Mouse (Mus musculus): ENCODE results near the gene Ccdc71l. TPM values are rescaled to one million over a fixed set of nuclear protein-coding genes. Genes with fewer than 3 reads are reported as not detected.

Gene Ccdc71l
- 3.1 and 5.0 TPM in 2 replicates for polyA plus RNA-seq (2014; fragmentation: Nextera tagmentation; extraction: Ambion mirVana)

DNA sequence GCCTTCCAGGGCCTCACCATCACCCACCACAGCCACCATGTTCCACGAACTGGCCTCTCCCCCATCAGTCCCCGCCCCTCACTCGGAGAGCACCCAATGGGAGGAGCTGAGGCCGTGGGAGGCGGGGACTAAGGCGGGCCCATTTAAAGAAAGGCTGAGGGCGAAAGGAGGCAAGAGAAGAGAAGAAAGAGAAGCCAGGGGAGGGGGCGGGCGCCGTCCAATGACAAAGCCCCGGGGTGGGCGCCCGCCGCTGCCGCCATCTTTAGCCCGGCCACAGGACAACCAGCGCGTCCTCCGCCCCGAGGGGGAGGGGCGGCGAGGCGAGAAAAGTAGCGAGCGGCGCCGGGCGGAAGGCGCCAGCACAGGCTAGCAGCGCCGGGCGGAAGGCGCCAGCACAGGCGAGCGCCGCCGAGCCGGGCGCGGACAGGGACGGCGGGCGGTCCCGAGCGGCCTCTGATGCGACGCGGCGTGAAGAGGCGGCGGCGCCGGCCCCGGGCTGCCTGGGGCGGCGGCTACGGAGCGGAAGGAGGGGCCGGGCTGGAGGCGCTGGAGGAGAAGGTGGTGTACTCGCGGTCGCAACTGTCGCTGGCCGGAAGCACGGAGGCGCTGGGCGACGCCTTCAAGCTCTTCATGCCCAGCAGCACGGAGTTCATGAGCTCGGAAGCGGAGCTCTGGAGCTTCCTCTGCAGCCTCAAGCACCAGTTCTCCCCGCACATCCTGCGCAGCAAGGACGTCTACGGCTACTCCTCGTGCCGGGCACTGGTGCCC is at the start of gene Ccdc71l:
TSS of gene Ccdc71l (plus strand) at position 177 of the 768 bp plus-strand sequence.
- no peaks in the 10 kb centered on the region for H3K36me3 ChIP-seq (ENCODE audit: control insufficient read depth, insufficient read depth, low read length)
- H3K9me3 ChIP-seq (ENCODE audit: control insufficient read depth, low read length) = no peaks in the 10 kb centered on the region
- H3K4me3 ChIP-seq (ENCODE audit: low read depth, low read length) = peak within 1 kb of the TSS; percentile 79
- 1% methylated on average over 71 of the region's 78 CpGs for WGBS
- H3K9ac ChIP-seq (ENCODE audit: low read length) = peak within 1 kb of the TSS; percentile 93
- peak within 1 kb of the TSS; percentile 94 for H3K27ac ChIP-seq (ENCODE audit: low read depth)
- no peaks in the 10 kb centered on the region for H3K27me3 ChIP-seq (replicated peaks; ENCODE audit: control insufficient read depth, insufficient read depth, low read length)
- DNase-seq (ENCODE audit: low spot score) = peak; percentile 90
- ATAC-seq (replicated peaks; ENCODE audit: low FRiP score, low TSS enrichment, low read depth) = peak; percentile 84
- peak within 1 kb of the TSS; percentile 81 for H3K4me2 ChIP-seq (ENCODE audit: low read length)
- H3K4me1 ChIP-seq (replicated peaks; ENCODE audit: control insufficient read depth, insufficient read depth, low read length) = peaks cover 15% of the 10 kb centered on the region; the same call in 1 of the 2 replicates

DNA sequence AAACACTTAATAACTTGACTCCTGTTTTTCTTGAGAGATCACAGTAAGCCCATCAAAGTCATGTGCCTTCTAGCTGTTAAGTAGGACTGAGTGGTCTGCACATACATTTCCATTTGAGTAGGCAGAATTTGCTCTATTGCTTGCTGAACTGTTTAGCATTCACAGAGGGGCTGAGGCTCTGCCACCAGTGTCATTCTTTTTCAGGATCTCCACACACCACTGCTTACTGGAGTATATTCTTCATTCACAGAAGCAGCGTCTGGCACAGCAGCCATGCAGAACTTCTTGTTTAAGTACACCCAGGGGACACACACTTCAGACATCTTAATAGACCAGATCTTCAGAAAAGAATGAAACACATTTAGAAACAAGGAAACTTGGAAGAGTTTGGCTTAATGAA is 39.4 kb upstream of the Ccdc71l start:
- H3K4me1 ChIP-seq (replicated peaks; ENCODE audit: control insufficient read depth, insufficient read depth, low read length) = no peaks in the 10 kb centered on the region
- no peak overlapping the region for H3K4me2 ChIP-seq (ENCODE audit: low read length)
- no peak overlapping the region for H3K4me3 ChIP-seq (ENCODE audit: low read depth, low read length)
- H3K9ac ChIP-seq (ENCODE audit: low read length) = no peak overlapping the region
- no peaks in the 10 kb centered on the region for H3K9me3 ChIP-seq (ENCODE audit: control insufficient read depth, low read length)
- WGBS = 36% methylated on average over 1 of the region's 1 CpGs
- ATAC-seq (replicated peaks; ENCODE audit: low FRiP score, low TSS enrichment, low read depth) = no peak
- no peaks in the 10 kb centered on the region for H3K27me3 ChIP-seq (replicated peaks; ENCODE audit: control insufficient read depth, insufficient read depth, low read length)
- H3K27ac ChIP-seq (ENCODE audit: low read depth) = no peak overlapping the region
- H3K36me3 ChIP-seq (ENCODE audit: control insufficient read depth, insufficient read depth, low read length) = no peaks in the 10 kb centered on the region
- DNase-seq (ENCODE audit: low spot score) = no peak

DNA sequence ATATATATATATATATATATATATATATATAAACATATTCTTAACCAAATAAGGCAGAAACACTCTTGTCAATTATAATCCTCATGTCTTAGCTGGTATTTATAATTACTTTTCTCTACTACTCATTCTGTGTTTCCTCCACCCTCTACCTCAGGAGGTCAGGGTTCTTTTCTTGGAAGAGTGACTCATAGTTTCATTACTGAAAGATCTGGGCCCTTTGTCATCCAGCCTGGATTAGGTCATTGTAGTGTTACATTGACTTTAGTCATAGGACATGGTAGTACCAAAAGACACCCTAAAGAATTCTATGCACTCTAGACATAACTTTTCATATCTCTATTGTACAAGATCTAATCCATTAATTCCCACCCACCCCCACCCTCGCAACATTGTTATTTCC is 35.0 kb upstream of the Ccdc71l start:
- Histone ChIP-seq H3K9me3 (ENCODE audit: control insufficient read depth, low read length) (no peaks in the 10 kb centered on the region), H3K4me2 (ENCODE audit: low read length) (no peak overlapping the region), H3K27me3 (replicated peaks; ENCODE audit: control insufficient read depth, insufficient read depth, low read length) (no peaks in the 10 kb centered on the region), H3K4me1 (replicated peaks; ENCODE audit: control insufficient read depth, insufficient read depth, low read length) (no peaks in the 10 kb centered on the region), H3K4me3 (ENCODE audit: low read depth, low read length) (no peak overlapping the region), H3K36me3 (ENCODE audit: control insufficient read depth, insufficient read depth, low read length) (no peaks in the 10 kb centered on the region), H3K27ac (ENCODE audit: low read depth) (no peak overlapping the region), H3K9ac (ENCODE audit: low read length) (no peak overlapping the region)
- DNase-seq (ENCODE audit: low spot score) = no peak
- ATAC-seq (replicated peaks; ENCODE audit: low FRiP score, low TSS enrichment, low read depth) = no peak
- 74% methylated on average over 1 of the region's 1 CpGs for WGBS

DNA sequence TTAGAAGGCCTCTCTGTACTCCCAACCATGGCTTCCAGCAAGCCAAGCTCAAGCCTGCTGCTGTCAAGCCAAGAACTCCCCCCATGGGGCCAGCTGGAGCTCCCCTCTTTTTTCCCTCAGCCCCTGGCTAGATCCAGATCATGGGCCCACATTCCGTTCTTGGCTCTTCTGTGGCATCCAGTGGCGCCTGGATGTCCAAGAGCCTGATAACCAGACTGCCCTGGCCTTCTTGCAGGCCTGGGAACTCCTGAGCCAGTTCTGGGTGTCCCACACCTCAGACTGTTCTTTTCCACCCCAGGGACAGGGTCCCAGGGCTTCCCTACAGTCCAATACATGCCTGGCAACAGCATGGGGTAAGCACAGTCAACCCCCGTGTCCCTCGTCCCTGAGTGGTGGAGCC is 32.4 kb upstream of the Ccdc71l start:
- Histone ChIP-seq H3K27ac (ENCODE audit: low read depth) (no peak overlapping the region), H3K9me3 (ENCODE audit: control insufficient read depth, low read length) (no peaks in the 10 kb centered on the region), H3K9ac (ENCODE audit: low read length) (no peak overlapping the region), H3K4me3 (ENCODE audit: low read depth, low read length) (no peak overlapping the region), H3K36me3 (ENCODE audit: control insufficient read depth, insufficient read depth, low read length) (no peaks in the 10 kb centered on the region), H3K27me3 (replicated peaks; ENCODE audit: control insufficient read depth, insufficient read depth, low read length) (no peaks in the 10 kb centered on the region), H3K4me2 (ENCODE audit: low read length) (no peak overlapping the region), H3K4me1 (replicated peaks; ENCODE audit: control insufficient read depth, insufficient read depth, low read length) (no peaks in the 10 kb centered on the region)
- 90% methylated on average over 4 of the region's 4 CpGs for WGBS
- ATAC-seq (replicated peaks; ENCODE audit: low FRiP score, low TSS enrichment, low read depth) (no peak), DNase-seq (ENCODE audit: low spot score) (no peak)

DNA sequence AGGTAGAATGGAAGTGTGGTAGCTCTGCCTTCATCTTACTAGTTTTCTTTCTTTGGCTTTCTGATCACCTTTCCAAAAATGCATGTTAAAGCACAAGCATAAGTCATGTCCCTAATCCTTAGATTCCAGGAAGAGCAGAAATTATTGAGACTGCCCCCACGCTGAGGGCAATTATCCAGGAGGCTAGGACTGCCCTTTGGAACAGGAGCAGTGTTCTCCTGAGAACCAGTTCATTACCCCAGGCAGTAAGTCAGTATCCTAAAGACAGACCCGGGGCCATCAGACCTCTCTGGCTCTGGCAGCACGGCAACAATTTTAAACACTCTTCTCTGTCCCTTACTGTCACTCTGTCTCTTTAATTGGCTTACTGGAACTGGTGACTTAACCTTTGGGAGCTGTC is 30.0 kb upstream of the Ccdc71l start:
- WGBS = 68% methylated on average over 3 of the region's 3 CpGs
- DNase-seq (ENCODE audit: low spot score) = no peak
- Histone ChIP-seq H3K9me3 (ENCODE audit: control insufficient read depth, low read length) (no peaks in the 10 kb centered on the region), H3K27ac (ENCODE audit: low read depth) (no peak overlapping the region), H3K27me3 (replicated peaks; ENCODE audit: control insufficient read depth, insufficient read depth, low read length) (no peaks in the 10 kb centered on the region), H3K4me1 (replicated peaks; ENCODE audit: control insufficient read depth, insufficient read depth, low read length) (no peaks in the 10 kb centered on the region), H3K4me3 (ENCODE audit: low read depth, low read length) (no peak overlapping the region), H3K9ac (ENCODE audit: low read length) (no peak overlapping the region), H3K36me3 (ENCODE audit: control insufficient read depth, insufficient read depth, low read length) (no peaks in the 10 kb centered on the region), H3K4me2 (ENCODE audit: low read length) (no peak overlapping the region)
- no peak for ATAC-seq (replicated peaks; ENCODE audit: low FRiP score, low TSS enrichment, low read depth)

DNA sequence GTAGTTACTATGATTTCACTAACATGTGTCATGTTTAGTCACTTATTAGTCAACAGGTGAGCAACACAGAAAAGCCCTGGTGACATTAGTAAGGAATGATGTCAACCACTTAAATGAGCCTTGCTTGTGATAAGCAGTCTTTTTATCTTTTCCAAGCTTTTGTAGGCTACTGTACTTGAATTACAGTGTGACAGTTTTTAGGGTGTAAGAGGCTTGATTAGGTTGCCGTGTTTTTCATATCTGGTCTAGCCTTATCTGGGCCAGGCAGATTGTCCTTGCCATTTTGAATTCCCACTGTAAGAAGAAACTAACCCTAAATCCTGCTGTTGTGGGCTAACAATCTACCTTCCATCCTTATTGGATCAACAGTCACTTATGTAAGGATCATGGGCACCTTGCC is 26.6 kb upstream of the Ccdc71l start:
- ATAC-seq (replicated peaks; ENCODE audit: low FRiP score, low TSS enrichment, low read depth) (no peak), DNase-seq (ENCODE audit: low spot score) (no peak)
- H3K9me3 ChIP-seq (ENCODE audit: control insufficient read depth, low read length) = no peaks in the 10 kb centered on the region
- no peak overlapping the region for H3K4me3 ChIP-seq (ENCODE audit: low read depth, low read length)
- no peak overlapping the region for H3K9ac ChIP-seq (ENCODE audit: low read length)
- H3K27me3 ChIP-seq (replicated peaks; ENCODE audit: control insufficient read depth, insufficient read depth, low read length) = no peaks in the 10 kb centered on the region
- H3K27ac ChIP-seq (ENCODE audit: low read depth) = no peak overlapping the region
- H3K4me1 ChIP-seq (replicated peaks; ENCODE audit: control insufficient read depth, insufficient read depth, low read length) = no peaks in the 10 kb centered on the region
- WGBS = 84% methylated on average over 1 of the region's 1 CpGs
- no peak overlapping the region for H3K4me2 ChIP-seq (ENCODE audit: low read length)
- H3K36me3 ChIP-seq (ENCODE audit: control insufficient read depth, insufficient read depth, low read length) = no peaks in the 10 kb centered on the region

DNA sequence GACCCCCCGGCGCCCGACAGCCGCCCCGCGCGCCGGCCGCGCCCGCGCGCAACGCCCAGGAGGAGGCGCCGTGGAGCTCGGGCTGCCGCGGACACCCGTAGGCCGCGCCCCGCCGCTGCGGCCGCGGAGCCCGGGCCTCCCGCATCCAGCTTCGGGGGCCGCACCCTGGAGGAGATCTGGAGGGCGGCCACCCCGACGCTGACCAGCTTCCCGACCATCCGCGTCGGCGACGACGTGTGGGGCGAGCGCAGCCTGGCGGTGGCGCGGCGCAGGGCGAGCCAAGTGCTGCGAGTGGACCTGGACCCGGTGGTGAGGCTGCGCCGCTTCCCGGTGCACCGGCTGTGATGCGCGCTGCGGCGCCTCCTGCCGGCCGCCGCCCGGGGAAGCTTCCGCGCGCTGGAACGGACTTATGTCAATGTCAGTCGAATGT is 807 bp downstream of the Ccdc71l start:
- ATAC-seq (replicated peaks; ENCODE audit: low FRiP score, low TSS enrichment, low read depth) (peak; percentile 87), DNase-seq (ENCODE audit: low spot score) (peak; percentile 89)
- peak overlapping the region; percentile 79 for H3K4me3 ChIP-seq (ENCODE audit: low read depth, low read length)
- H3K4me2 ChIP-seq (ENCODE audit: low read length) = peak overlapping the region; percentile 81
- peaks cover 15% of the 10 kb centered on the region; the same call in 1 of the 2 replicates for H3K4me1 ChIP-seq (replicated peaks; ENCODE audit: control insufficient read depth, insufficient read depth, low read length)
- peak overlapping the region; percentile 94 for H3K27ac ChIP-seq (ENCODE audit: low read depth)
- WGBS = under 1% methylated on average over 58 of the region's 67 CpGs
- H3K9ac ChIP-seq (ENCODE audit: low read length) = peak overlapping the region; percentile 93
- H3K36me3 ChIP-seq (ENCODE audit: control insufficient read depth, insufficient read depth, low read length) = no peaks in the 10 kb centered on the region
- H3K9me3 ChIP-seq (ENCODE audit: control insufficient read depth, low read length) = no peaks in the 10 kb centered on the region
- no peaks in the 10 kb centered on the region for H3K27me3 ChIP-seq (replicated peaks; ENCODE audit: control insufficient read depth, insufficient read depth, low read length)

DNA sequence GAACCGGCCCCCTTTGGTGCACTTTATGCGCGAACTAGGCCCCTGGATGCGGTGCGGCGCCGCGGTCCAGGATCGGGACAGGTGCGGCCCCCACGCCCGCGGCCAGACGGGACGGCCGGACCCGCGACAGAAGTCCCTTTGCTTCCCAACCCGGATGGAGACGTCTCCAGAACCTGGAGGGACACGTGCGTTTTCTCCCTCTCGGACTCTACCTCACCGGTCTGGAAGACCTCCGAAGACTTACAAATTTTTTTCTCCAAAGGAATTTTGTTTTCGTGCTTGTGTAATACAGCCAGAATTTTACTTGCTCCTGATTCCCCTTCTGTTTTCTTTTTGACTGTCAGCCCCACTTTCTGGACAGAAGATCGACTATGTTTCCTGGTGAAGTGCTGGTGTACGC is 1.2 kb downstream of the Ccdc71l start:
- H3K27ac ChIP-seq (ENCODE audit: low read depth) = peak overlapping the region; percentile 94
- peak overlapping the region; percentile 81 for H3K4me2 ChIP-seq (ENCODE audit: low read length)
- H3K4me1 ChIP-seq (replicated peaks; ENCODE audit: control insufficient read depth, insufficient read depth, low read length) = peaks cover 15% of the 10 kb centered on the region; the same call in 1 of the 2 replicates
- no peaks in the 10 kb centered on the region for H3K9me3 ChIP-seq (ENCODE audit: control insufficient read depth, low read length)
- ATAC-seq (replicated peaks; ENCODE audit: low FRiP score, low TSS enrichment, low read depth) = no peak; the same call in 1 of the 2 replicates
- no peaks in the 10 kb centered on the region for H3K27me3 ChIP-seq (replicated peaks; ENCODE audit: control insufficient read depth, insufficient read depth, low read length)
- no peaks in the 10 kb centered on the region for H3K36me3 ChIP-seq (ENCODE audit: control insufficient read depth, insufficient read depth, low read length)
- H3K4me3 ChIP-seq (ENCODE audit: low read depth, low read length) = peak overlapping the region; percentile 79
- DNase-seq (ENCODE audit: low spot score) = no peak
- 2% methylated on average over 28 of the region's 28 CpGs for WGBS
- H3K9ac ChIP-seq (ENCODE audit: low read length) = peak overlapping the region; percentile 93

DNA sequence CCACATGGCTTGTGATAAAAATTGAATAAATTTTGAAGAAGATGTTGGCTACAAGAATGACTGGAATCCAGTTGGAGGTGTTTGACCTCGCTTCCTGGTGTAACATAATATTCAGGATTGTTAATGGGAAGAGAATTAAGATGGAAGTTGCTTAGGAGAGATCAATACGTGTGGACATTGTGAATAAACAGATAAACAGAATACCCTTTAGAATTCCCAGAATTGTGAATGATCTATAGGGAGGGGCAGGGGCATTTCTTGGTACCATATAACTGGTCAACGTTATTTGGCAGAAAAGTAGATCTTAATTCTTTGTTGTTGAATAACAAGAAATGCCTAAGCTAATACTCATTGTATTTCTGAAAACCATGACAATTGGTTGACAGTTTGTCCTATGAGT is 2.0 kb downstream of the Ccdc71l start:
- WGBS = 74% methylated on average over 3 of the region's 3 CpGs

More for the DNA sequence above, 2.0 kb downstream of the Ccdc71l start:
- Histone ChIP-seq H3K9me3 (ENCODE audit: control insufficient read depth, low read length) (no peaks in the 10 kb centered on the region), H3K27me3 (replicated peaks; ENCODE audit: control insufficient read depth, insufficient read depth, low read length) (no peaks in the 10 kb centered on the region), H3K27ac (ENCODE audit: low read depth) (no peak overlapping the region), H3K36me3 (ENCODE audit: control insufficient read depth, insufficient read depth, low read length) (no peaks in the 10 kb centered on the region), H3K4me1 (replicated peaks; ENCODE audit: control insufficient read depth, insufficient read depth, low read length) (peaks cover 15% of the 10 kb centered on the region; the same call in 1 of the 2 replicates), H3K4me2 (ENCODE audit: low read length) (peak overlapping the region; percentile 81), H3K9ac (ENCODE audit: low read length) (no peak overlapping the region), H3K4me3 (ENCODE audit: low read depth, low read length) (peak overlapping the region; percentile 79)
- DNase-seq (ENCODE audit: low spot score) (no peak), ATAC-seq (replicated peaks; ENCODE audit: low FRiP score, low TSS enrichment, low read depth) (no peak)
